Mouse (Mus musculus): Measurements from ENCODE around the gene Thrsp. TPM values are rescaled to one million over a fixed set of nuclear protein-coding genes. Genes with fewer than 3 reads are reported as not detected.
"Not testable (repeated sequence)": the region's sequence is repeated elsewhere in the genome, so short reads cannot be mapped to it uniquely, and the experiment has no call there.

Thrsp gene
- polyA plus RNA-seq, 1 experiment from 2014 or later, result 2.4 TPM

DNA sequence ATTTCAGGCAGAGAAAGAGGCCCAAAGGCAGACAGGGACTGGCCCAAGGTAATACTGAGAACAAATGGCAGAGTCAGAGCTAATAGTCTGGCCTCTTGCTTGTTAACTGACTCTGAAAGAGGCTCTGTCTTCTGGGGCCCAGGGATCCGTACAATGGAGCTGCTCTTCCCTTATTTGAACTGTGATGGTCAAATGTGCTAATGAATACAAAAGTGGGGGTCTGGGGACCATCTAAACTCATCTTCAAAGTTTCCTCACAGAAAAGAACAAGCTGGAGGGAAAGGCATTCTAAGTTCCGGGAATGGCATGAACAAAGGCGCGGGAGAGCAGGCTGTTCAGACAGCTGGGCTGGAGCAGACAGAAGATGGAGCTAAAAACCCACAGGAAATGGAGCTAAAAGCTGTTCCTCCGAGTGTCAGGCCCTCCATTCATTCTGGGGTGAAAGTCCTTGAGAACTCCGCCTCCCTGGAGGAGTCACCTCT, 29.6 kb upstream of the Thrsp start:
- 43% methylated on average over 6 of the region's 6 CpGs for WGBS
- TF ChIP-seq CTCF (IDR thresholded peaks at IDR 0.05) (peak; percentile 27; the same call in 1 of the 2 replicates), EP300 (IDR thresholded peaks at IDR 0.05) (no peak)
- DNase-seq (ENCODE audit: low spot score) (peak; percentile 38), ATAC-seq (peak; percentile 2)
- H3K4me2 ChIP-seq (replicated peaks; ENCODE audit: low read depth, low read length), result no peak overlapping the region
- H3K4me3 ChIP-seq (ENCODE audit: low read depth, low read length), result no peak overlapping the region
- no peaks in the 10 kb centered on the region for H3K9me3 ChIP-seq (ENCODE audit: low read length)
- no peaks in the 10 kb centered on the region; the same call in 1 of the 2 replicates for H3K4me1 ChIP-seq (ENCODE audit: insufficient read depth, low read depth, low read length)
- peak overlapping the region; percentile 55 for H3K27ac ChIP-seq (ENCODE audit: low read length)
- H3K36me3 ChIP-seq (ENCODE audit: insufficient read depth, low read length), result no peaks in the 10 kb centered on the region
- no peak overlapping the region for H3K9ac ChIP-seq (replicated peaks; ENCODE audit: low read depth)
- no peaks in the 10 kb centered on the region for H3K27me3 ChIP-seq (replicated peaks; ENCODE audit: insufficient read depth, low read length)

DNA sequence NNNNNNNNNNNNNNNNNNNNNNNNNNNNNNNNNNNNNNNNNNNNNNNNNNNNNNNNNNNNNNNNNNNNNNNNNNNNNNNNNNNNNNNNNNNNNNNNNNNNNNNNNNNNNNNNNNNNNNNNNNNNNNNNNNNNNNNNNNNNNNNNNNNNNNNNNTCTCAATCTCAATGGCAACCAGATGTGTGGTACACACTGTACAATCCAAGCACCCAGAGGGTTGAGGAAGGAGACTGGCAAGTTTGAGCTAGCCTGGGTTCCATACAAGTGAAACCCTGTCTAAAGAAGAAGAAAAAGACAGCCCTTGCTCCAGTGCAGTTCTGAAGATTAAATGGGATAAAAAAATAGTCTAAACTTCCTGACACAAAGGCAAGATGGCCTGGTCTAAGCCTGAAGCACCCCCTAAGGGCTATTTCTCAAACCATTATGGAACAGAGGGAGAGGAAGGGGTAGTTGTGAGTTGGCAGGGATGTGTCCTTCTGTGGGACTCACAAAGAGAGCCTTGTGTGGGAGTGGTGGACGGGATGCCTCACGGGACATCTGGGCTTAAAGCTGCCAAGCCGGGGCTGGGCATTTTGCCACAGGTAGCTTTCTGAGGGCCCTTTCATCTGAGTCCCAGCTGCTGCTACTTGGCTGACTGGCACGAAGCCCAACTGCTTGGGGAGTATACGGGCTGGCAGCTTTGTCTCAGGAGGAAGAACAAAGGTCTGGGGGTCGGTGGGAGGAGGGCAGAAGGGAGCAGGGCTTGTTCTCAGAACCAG, 28.8 kb upstream of the Thrsp start:
- 8% methylated on average over 6 of the region's 6 CpGs for WGBS
- Histone ChIP-seq H3K9me3 (ENCODE audit: low read length) (no peaks in the 10 kb centered on the region), H3K27me3 (replicated peaks; ENCODE audit: insufficient read depth, low read length) (no peaks in the 10 kb centered on the region), H3K4me3 (ENCODE audit: low read depth, low read length) (no peak overlapping the region), H3K27ac (ENCODE audit: low read length) (peak overlapping the region; percentile 55), H3K9ac (replicated peaks; ENCODE audit: low read depth) (no peak overlapping the region), H3K36me3 (ENCODE audit: insufficient read depth, low read length) (no peaks in the 10 kb centered on the region), H3K4me2 (replicated peaks; ENCODE audit: low read depth, low read length) (no peak overlapping the region), H3K4me1 (ENCODE audit: insufficient read depth, low read depth, low read length) (no peaks in the 10 kb centered on the region; the same call in 1 of the 2 replicates)
- DNase-seq (ENCODE audit: low spot score), result peak; percentile 90
- TF ChIP-seq EP300 (IDR thresholded peaks at IDR 0.05) (no peak), CTCF (IDR thresholded peaks at IDR 0.05) (no peak)
- ATAC-seq, result peak; percentile 93

DNA sequence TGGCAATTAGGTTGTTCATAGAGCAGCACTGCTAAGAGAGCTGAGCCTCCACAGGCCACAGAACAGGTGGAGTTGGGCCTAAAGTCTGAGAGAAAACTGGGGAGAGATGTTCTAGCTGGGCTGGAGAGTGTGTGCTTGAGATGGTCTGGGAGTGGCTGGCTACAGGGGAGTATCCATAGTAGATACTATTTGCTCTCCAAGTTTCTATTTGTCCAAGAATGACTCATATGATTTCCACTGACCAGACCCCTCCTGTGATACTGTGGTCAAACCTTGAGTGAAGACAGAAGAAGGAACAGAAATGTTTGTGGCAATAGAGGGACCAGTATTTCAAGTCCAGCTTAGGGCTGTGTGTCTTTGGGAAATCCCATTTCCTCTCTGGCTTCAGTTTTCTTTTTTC, 21.5 kb upstream of the Thrsp start:
- no peak for TF ChIP-seq CTCF (IDR thresholded peaks at IDR 0.05)
- TF ChIP-seq EP300 (IDR thresholded peaks at IDR 0.05), result 0 out of 2 replicates have a peak, but pooled peaks have one; percentile 31
- Histone ChIP-seq H3K4me3 (ENCODE audit: low read depth, low read length) (no peak overlapping the region), H3K4me1 (ENCODE audit: insufficient read depth, low read depth, low read length) (no peaks in the 10 kb centered on the region), H3K4me2 (replicated peaks; ENCODE audit: low read depth, low read length) (no peak overlapping the region), H3K27me3 (replicated peaks; ENCODE audit: insufficient read depth, low read length) (no peaks in the 10 kb centered on the region), H3K9ac (replicated peaks; ENCODE audit: low read depth) (no peak overlapping the region), H3K27ac (ENCODE audit: low read length) (0 out of 2 replicates have a peak overlapping the region, but pooled peaks have one; percentile 14), H3K36me3 (ENCODE audit: insufficient read depth, low read length) (no peaks in the 10 kb centered on the region), H3K9me3 (ENCODE audit: low read length) (no peaks in the 10 kb centered on the region)
- ATAC-seq (peak; percentile 90), DNase-seq (ENCODE audit: low spot score) (peak; percentile 69)

DNA sequence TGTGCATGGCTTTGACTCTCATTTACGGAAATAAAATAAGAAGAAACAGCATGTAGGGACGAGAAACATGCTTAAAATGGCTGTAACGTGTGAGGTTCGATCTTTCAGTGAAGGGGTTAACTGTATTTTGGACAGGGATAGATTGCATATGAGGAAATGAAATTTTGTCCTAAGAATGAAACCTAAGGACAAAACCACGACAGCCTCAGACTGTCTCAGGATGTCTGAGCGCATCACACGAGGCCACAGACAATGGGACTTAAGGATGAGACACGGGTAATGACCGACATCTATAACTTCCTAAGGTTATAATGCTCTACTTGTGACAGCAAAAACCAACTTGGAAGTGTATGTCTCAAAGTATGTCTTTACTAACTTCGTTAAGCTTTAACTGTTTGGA, 17.0 kb upstream of the Thrsp start:
- no peak for ATAC-seq
- H3K27me3 ChIP-seq (replicated peaks; ENCODE audit: insufficient read depth, low read length), result no peaks in the 10 kb centered on the region
- H3K9me3 ChIP-seq (ENCODE audit: low read length), result no peaks in the 10 kb centered on the region
- 74% methylated on average over 10 of the region's 10 CpGs for WGBS
- H3K27ac ChIP-seq (ENCODE audit: low read length), result no peak overlapping the region
- no peak overlapping the region for H3K4me2 ChIP-seq (replicated peaks; ENCODE audit: low read depth, low read length)
- no peak for TF ChIP-seq CTCF (IDR thresholded peaks at IDR 0.05)
- TF ChIP-seq EP300 (IDR thresholded peaks at IDR 0.05), result no peak
- no peak for DNase-seq (ENCODE audit: low spot score)
- H3K9ac ChIP-seq (replicated peaks; ENCODE audit: low read depth), result no peak overlapping the region
- H3K36me3 ChIP-seq (ENCODE audit: insufficient read depth, low read length), result no peaks in the 10 kb centered on the region
- H3K4me1 ChIP-seq (ENCODE audit: insufficient read depth, low read depth, low read length), result peaks cover 3% of the 10 kb centered on the region; the same call in 1 of the 2 replicates
- H3K4me3 ChIP-seq (ENCODE audit: low read depth, low read length), result no peak overlapping the region

DNA sequence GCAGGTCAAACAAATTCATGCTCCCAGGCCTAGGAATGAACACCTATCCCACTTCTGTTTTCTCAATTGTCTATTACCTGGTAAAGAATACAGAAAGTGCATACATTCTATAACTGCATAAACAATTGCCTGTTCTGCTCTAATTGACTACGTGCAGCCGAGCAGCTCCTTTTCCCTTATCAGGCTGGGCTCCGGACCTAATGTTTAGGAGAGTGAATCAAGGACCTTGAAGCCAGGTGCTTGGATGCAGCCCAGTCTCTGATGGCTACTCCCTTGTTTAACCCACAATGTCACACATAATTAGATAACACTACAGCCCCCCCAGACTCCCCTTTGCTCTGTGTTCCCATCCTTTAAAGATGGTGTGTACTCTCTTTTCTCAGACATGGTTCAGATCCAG, 16.0 kb upstream of the Thrsp start:
- DNase-seq (ENCODE audit: low spot score); H3K9me3 ChIP-seq (ENCODE audit: low read length); ATAC-seq; H3K27ac ChIP-seq (ENCODE audit: low read length); H3K36me3 ChIP-seq (ENCODE audit: insufficient read depth, low read length); H3K9ac ChIP-seq (replicated peaks; ENCODE audit: low read depth); H3K4me1 ChIP-seq (ENCODE audit: insufficient read depth, low read depth, low read length); H3K27me3 ChIP-seq (replicated peaks; ENCODE audit: insufficient read depth, low read length); H3K4me3 ChIP-seq (ENCODE audit: low read depth, low read length); H3K4me2 ChIP-seq (replicated peaks; ENCODE audit: low read depth, low read length): not testable (repeated sequence)
- 15% methylated on average over 3 of the region's 3 CpGs for WGBS

DNA sequence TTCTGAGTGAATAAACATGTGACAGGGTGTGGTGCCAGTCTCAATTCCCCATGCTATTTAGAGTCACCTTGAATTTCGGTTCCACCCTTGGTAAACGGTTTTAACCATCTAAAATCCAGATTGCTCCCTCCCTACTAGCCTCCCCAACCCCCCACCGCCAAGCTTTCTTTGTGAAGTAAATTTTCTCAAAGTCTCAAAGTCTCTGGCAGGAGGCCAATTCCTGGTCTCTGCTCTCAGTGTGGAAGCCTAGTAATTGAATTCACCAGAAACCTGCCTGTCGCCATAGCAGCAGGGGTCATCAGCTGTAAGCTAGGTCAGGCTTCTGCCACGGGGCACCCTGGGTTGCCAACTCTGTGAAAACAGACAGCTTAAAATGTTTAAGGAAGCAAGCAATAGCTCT, 12.2 kb upstream of the Thrsp start:
- no peak overlapping the region for H3K4me3 ChIP-seq (ENCODE audit: low read depth, low read length)
- DNase-seq (ENCODE audit: low spot score) (peak; percentile 52), ATAC-seq (peak; percentile 25; the same call in 1 of the 2 replicates)
- H3K9ac ChIP-seq (replicated peaks; ENCODE audit: low read depth), result 0 out of 2 replicates have a peak overlapping the region, but pooled peaks have one; percentile 5
- no peaks in the 10 kb centered on the region for H3K9me3 ChIP-seq (ENCODE audit: low read length)
- no peaks in the 10 kb centered on the region for H3K27me3 ChIP-seq (replicated peaks; ENCODE audit: insufficient read depth, low read length)
- H3K36me3 ChIP-seq (ENCODE audit: insufficient read depth, low read length), result no peaks in the 10 kb centered on the region
- H3K4me1 ChIP-seq (ENCODE audit: insufficient read depth, low read depth, low read length), result peaks cover 3% of the 10 kb centered on the region; the same call in 1 of the 2 replicates
- no peak overlapping the region for H3K27ac ChIP-seq (ENCODE audit: low read length)
- TF ChIP-seq EP300 (IDR thresholded peaks at IDR 0.05), result no peak
- TF ChIP-seq CTCF (IDR thresholded peaks at IDR 0.05), result no peak
- 6% methylated on average over 5 of the region's 5 CpGs for WGBS
- H3K4me2 ChIP-seq (replicated peaks; ENCODE audit: low read depth, low read length), result no peak overlapping the region
